Mouse (Mus musculus): Measurements from ENCODE around the gene Asic4.

Asic4 gene

GRCm38 (mm10) chr1:75443247-75444024 is 6.8 kb upstream of the Asic4 start:
- DNase-seq, result peak; percentile 71 to 74

- peak in 1 of 2 experiments; percentile 45 for DNase-seq
Measured at GRCm38 (mm10) chr1:75444208-75444607, 6.0 kb upstream of the Asic4 start.

GRCm38 (mm10) chr1:75445141-75445701 is 5.0 kb upstream of the Asic4 start:
- DNase-seq, result peak; percentile 51 to 57

GRCm38 (mm10) chr1:75445751-75446611 is 4.3 kb upstream of the Asic4 start:
- DNase-seq, result peak; percentile 89 to 91

- no peak for DNase-seq
Measured at GRCm38 (mm10) chr1:75446656-75447055, 3.6 kb upstream of the Asic4 start.

GRCm38 (mm10) chr1:75447265-75448051 is 2.8 kb upstream of the Asic4 start:
- DNase-seq, result no peak

GRCm38 (mm10) chr1:75448052-75448431 is 2.2 kb upstream of the Asic4 start:
- no peak for DNase-seq

- no peak for DNase-seq
Measured at GRCm38 (mm10) chr1:75448937-75449336, 1.3 kb upstream of the Asic4 start.

GRCm38 (mm10) chr1:75449377-75450135 is 680 bp upstream of the Asic4 start:
- DNase-seq, result no peak

- no peak for DNase-seq
Measured at GRCm38 (mm10) chr1:75451900-75452299, 1.7 kb downstream of the Asic4 start.

- no peak for DNase-seq
Measured at GRCm38 (mm10) chr1:75455433-75455832, 5.2 kb downstream of the Asic4 start.

GRCm38 (mm10) chr1:75455948-75456347 is 5.7 kb downstream of the Asic4 start:
- DNase-seq, result no peak

- DNase-seq, result peak in 1 of 2 experiments; percentile 53
Measured at GRCm38 (mm10) chr1:75456746-75457564, 6.7 kb downstream of the Asic4 start.

- no peak for DNase-seq
Measured at GRCm38 (mm10) chr1:75457710-75458024, 7.4 kb downstream of the Asic4 start.

GRCm38 (mm10) chr1:75458025-75458788 is 8.0 kb downstream of the Asic4 start:
- peak; percentile 45 to 51 for DNase-seq

- peak in 1 of 2 experiments; percentile 44 for DNase-seq
Measured at GRCm38 (mm10) chr1:75458789-75459684, 8.8 kb downstream of the Asic4 start.

GRCm38 (mm10) chr1:75460297-75460696 is 10.1 kb downstream of the Asic4 start:
- DNase-seq, result no peak

- no peak for DNase-seq
Measured at GRCm38 (mm10) chr1:75462636-75463035, 12.4 kb downstream of the Asic4 start.

- no peak for DNase-seq
Measured at GRCm38 (mm10) chr1:75463652-75464204, 13.5 kb downstream of the Asic4 start.
